Mouse (Mus musculus) liver, adult 2 months (tissue): ENCODE data around the gene Ugt1a6b.

Experiments used
- CTCF ChIP-seq: fragments of 200-500 bp; IDR thresholded peaks from 2 replicates; pipeline ENCODE4 v1.5.1; 2011; ENCODE audit warnings: low read depth, low read length, control low read depth
- POLR2A ChIP-seq: fragments of 200-500 bp; IDR thresholded peaks from 2 replicates; pipeline ENCODE4 v1.6.1; 2011; ENCODE audit warnings: low read length, control low read depth; ENCODE audit not compliant: insufficient read depth; ENCODE audit errors: extremely low read depth

GRCm38 (mm10) chr1:88249596-88249995 is 146.5 kb downstream of the Ugt1a6b start:
- no peak for TF ChIP-seq CTCF
- TF ChIP-seq POLR2A: no peak
